Mouse (Mus musculus) layer of hippocampus, adult 9-10 months (tissue): ENCODE measurements at regions not wholly inside any gene's neighbourhood (a gene's known extent, or its start where the extent isn't known, plus 50 kb on each side); places are given as distances from the start of the nearest gene placed in this dataset.

Experiments
- DNase-seq: peaks from one replicate; pipeline ENCODE4 v3.0.0; 2022; ENCODE audit warnings: low spot score

GRCm38 (mm10) chr13:55892250-55892649 is 56.3 kb upstream of the Pitx1 start:
- DNase-seq: no peak

- no peak for DNase-seq
Observed at GRCm38 (mm10) chr13:55887099-55887736, 51.2 kb upstream of the Pitx1 start.
